Mouse (Mus musculus) limb, embryonic 15.5 days (tissue): ENCODE results near the gene Anapc5. TPM values are rescaled to one million over a fixed set of nuclear protein-coding genes. Genes with fewer than 3 reads are reported as not detected.

Experiments used
- ATAC-seq: fragments of 200-750 bp; cut with Nextera tagmentation; 2 replicates; pipeline ENCODE4 v1.8.0; 2017; ENCODE audit warnings: low read depth, moderate TSS enrichment; ENCODE audit not compliant: insufficient number of reproducible peaks, low FRiP score, low TSS enrichment
- H3K27ac ChIP-seq: fragments of 300-500 bp; sonication (generic); 2 replicates; pipeline ENCODE4 v1.5.1; 2015; ENCODE audit warnings: moderate library complexity, mild to moderate bottlenecking, inconsistent platforms
- H3K27me3 ChIP-seq: fragments of 300-500 bp; sonication (generic); 2 replicates; pipeline ENCODE4 v1.6.1; 2015; ENCODE audit warnings: inconsistent platforms
- H3K36me3 ChIP-seq: fragments of 300-500 bp; sonication (generic); 2 replicates; pipeline ENCODE4 v1.6.1; 2015; ENCODE audit warnings: inconsistent platforms
- H3K4me1 ChIP-seq: fragments of 300-500 bp; sonication (generic); 2 replicates; pipeline ENCODE4 v1.6.1; 2015; ENCODE audit warnings: inconsistent platforms
- H3K4me2 ChIP-seq: fragments of 300-500 bp; sonication (generic); 2 replicates; pipeline ENCODE4 v1.6.1; 2015; ENCODE audit warnings: mild to moderate bottlenecking, inconsistent platforms
- H3K4me3 ChIP-seq: fragments of 300-500 bp; sonication (generic); 2 replicates; pipeline ENCODE4 v1.5.1; 2015; ENCODE audit warnings: mild to moderate bottlenecking, inconsistent platforms
- H3K9ac ChIP-seq: fragments of 300-500 bp; sonication (generic); 2 replicates; pipeline ENCODE4 v1.6.1; 2015; ENCODE audit warnings: inconsistent platforms
- H3K9me3 ChIP-seq: fragments of 300-500 bp; sonication (generic); 2 replicates; pipeline ENCODE4 v1.6.1; 2016; ENCODE audit warnings: inconsistent platforms
- WGBS: fragments of 180-500 bp; shearing (Covaris S2); methylation state at CpG from one replicate; pipeline ENCODE4 v1.1.7; 2015; 5-methylcytosine and 5-hydroxymethylcytosine counted together
- polyA plus RNA-seq: library from polyadenylated mRNA; unstranded; fragments of >200 nt; fragmentation: Nextera tagmentation; extraction: Ambion mirVana; gene quantifications from 2 replicates; pipeline ENCODE4 v1.2.1, GENCODE M21; 2015

The Anapc5 gene
- polyA plus RNA-seq, 1 experiment from 2014 or later: 425 TPM

- H3K9ac ChIP-seq: no peak overlapping the region
Observed at GRCm38 (mm10) chr5:122756144-122756543, 65.0 kb downstream of the Anapc5 start.

GRCm38 (mm10) chr5:122755620-122756019 lies 65.5 kb downstream of the Anapc5 start:
- Histone ChIP-seq H3K27me3 (no peaks in the 10 kb centered on the region), H3K4me2 (no peak overlapping the region), H3K27ac (no peak overlapping the region), H3K4me1 (no peaks in the 10 kb centered on the region), H3K9me3 (no peaks in the 10 kb centered on the region), H3K36me3 (peaks cover 50% of the 10 kb centered on the region), H3K9ac (no peak overlapping the region), H3K4me3 (no peak overlapping the region)
- no peak for ATAC-seq
- WGBS: 93% methylated on average over 4 of the region's 4 CpGs

More at GRCm38 (mm10) chr5:122756144-122756543, 65.0 kb downstream of the Anapc5 start:
- no peaks in the 10 kb centered on the region for H3K4me1 ChIP-seq
- H3K27ac ChIP-seq: no peak overlapping the region
- H3K27me3 ChIP-seq: no peaks in the 10 kb centered on the region
- ATAC-seq: no peak
- H3K4me2 ChIP-seq: no peak overlapping the region
- WGBS: 72% methylated on average over 6 of the region's 6 CpGs
- H3K4me3 ChIP-seq: no peak overlapping the region
- H3K9me3 ChIP-seq: no peaks in the 10 kb centered on the region
- peaks cover 49% of the 10 kb centered on the region for H3K36me3 ChIP-seq

GRCm38 (mm10) chr5:122754477-122754876 lies 66.7 kb downstream of the Anapc5 start:
- H3K36me3 ChIP-seq: peaks cover 50% of the 10 kb centered on the region
- 72% methylated on average over 16 of the region's 16 CpGs for WGBS
- no peaks in the 10 kb centered on the region for H3K9me3 ChIP-seq
- no peak overlapping the region for H3K4me2 ChIP-seq
- no peak overlapping the region for H3K27ac ChIP-seq
- no peaks in the 10 kb centered on the region for H3K4me1 ChIP-seq
- no peaks in the 10 kb centered on the region for H3K27me3 ChIP-seq
- no peak overlapping the region for H3K9ac ChIP-seq
- H3K4me3 ChIP-seq: no peak overlapping the region
- ATAC-seq: no peak; the same call in 1 of the 2 replicates

GRCm38 (mm10) chr5:122747950-122748349 lies 73.2 kb downstream of the Anapc5 start:
- Histone ChIP-seq H3K4me2 (no peak overlapping the region), H3K9ac (no peak overlapping the region), H3K4me3 (no peak overlapping the region), H3K36me3 (peaks cover 47% of the 10 kb centered on the region), H3K27ac (no peak overlapping the region), H3K27me3 (no peaks in the 10 kb centered on the region), H3K9me3 (no peaks in the 10 kb centered on the region), H3K4me1 (no peaks in the 10 kb centered on the region)
- ATAC-seq: no peak
- WGBS: 64% methylated on average over 7 of the region's 7 CpGs

- Histone ChIP-seq H3K4me3 (no peak overlapping the region), H3K9me3 (no peaks in the 10 kb centered on the region), H3K4me2 (no peak overlapping the region), H3K36me3 (peaks cover 67% of the 10 kb centered on the region), H3K27me3 (no peaks in the 10 kb centered on the region), H3K27ac (no peak overlapping the region), H3K9ac (no peak overlapping the region), H3K4me1 (no peaks in the 10 kb centered on the region)
- no peak for ATAC-seq
- WGBS: 85% methylated on average over 13 of the region's 13 CpGs
Observed at GRCm38 (mm10) chr5:122743880-122744422, 77.2 kb downstream of the Anapc5 start.

Other genes starting within 250 kb of the Anapc5 start
- gene Ift81, start 206.8 kb downstream of the Anapc5 start, polyA plus RNA-seq: 35.6 and 36.0 TPM in 2 replicates
- gene P2rx7, start 177.4 kb downstream of the Anapc5 start, polyA plus RNA-seq: 2.2 and 2.3 TPM in 2 replicates
- 23.1 and 27.8 TPM in 2 replicates for gene P2rx4, start 113.8 kb downstream of the Anapc5 start, polyA plus RNA-seq
- 35.5 and 37.9 TPM in 2 replicates for gene Camkk2, start 41.9 kb downstream of the Anapc5 start, polyA plus RNA-seq
- 29.2 and 31.5 TPM in 2 replicates for gene Rnf34, start 28.7 kb upstream of the Anapc5 start, polyA plus RNA-seq
- 42.1 and 46.0 TPM in 2 replicates for gene Kdm2b, start 168.5 kb upstream of the Anapc5 start, polyA plus RNA-seq
- gene Orai1, start 193.7 kb upstream of the Anapc5 start, polyA plus RNA-seq: 16.4 and 18.2 TPM in 2 replicates
- gene Morn3, start 225.7 kb upstream of the Anapc5 start, polyA plus RNA-seq: 1.0 TPM in 1 of 2 replicates, not detected in the other
- gene Tmem120b, start 247.1 kb upstream of the Anapc5 start, polyA plus RNA-seq: 18.8 and 23.1 TPM in 2 replicates